Mouse (Mus musculus): ENCODE measurements around the gene Ntan1. TPM values are rescaled to one million over a fixed set of nuclear protein-coding genes. Genes with fewer than 3 reads are reported as not detected.
"Not testable (repeated sequence)": the region's sequence is repeated elsewhere in the genome, so short reads cannot be mapped to it uniquely, and the experiment has no call there.

Ntan1 gene
- total RNA-seq (2021), result 10 to 100 TPM; 54.7 to 61.5 TPM
- 37.4 and 38.2 TPM in 2 replicates for polyA plus RNA-seq (2012; rRNA removed)
- long read RNA-seq, transcript Ntan1-201 (10 exons, 1,175 nt), result major isoform, 17 of 47 reads
- long read RNA-seq, transcript Ntan1-205 (9 exons, 1,014 nt), result minor isoform, 16 of 47 reads
- long read RNA-seq, partial matches to known transcripts, result 4 of 47 reads
- long read RNA-seq, other reads (novel, unspliced or antisense), result 10 of 47 reads

- peak; percentile 99 for DNase-seq
Measured at GRCm38 (mm10) chr16:13818560-13819393, at the start of gene Ntan1. Gene Ntan1, plus strand, starts transcription at chr16:13818845.

- not testable (repeated sequence) for DNase-seq
Measured at GRCm38 (mm10) chr16:13771603-13772002, 47.0 kb upstream of the Ntan1 start.

- DNase-seq, result not testable (repeated sequence)
Measured at GRCm38 (mm10) chr16:13772051-13772450, 46.6 kb upstream of the Ntan1 start.

- DNase-seq, result peak; percentile 85
Measured at GRCm38 (mm10) chr16:13774011-13774410, 44.6 kb upstream of the Ntan1 start.

- not testable (repeated sequence) for DNase-seq
Measured at GRCm38 (mm10) chr16:13774651-13775050, 44.0 kb upstream of the Ntan1 start.

GRCm38 (mm10) chr16:13780353-13781036 lies 38.1 kb upstream of the Ntan1 start, which contains the start of gene Rrn3:
Gene Rrn3, plus strand, starts transcription at chr16:13780708.
- DNase-seq, result peak; percentile 95

GRCm38 (mm10) chr16:13781216-13781615 lies 37.4 kb upstream of the Ntan1 start:
- DNase-seq, result no peak

GRCm38 (mm10) chr16:13785932-13786331 lies 32.7 kb upstream of the Ntan1 start:
- DNase-seq, result no peak

- not testable (repeated sequence) for DNase-seq
Measured at GRCm38 (mm10) chr16:13793441-13793840, 25.2 kb upstream of the Ntan1 start.

GRCm38 (mm10) chr16:13796746-13797175 lies 21.9 kb upstream of the Ntan1 start:
- no peak for DNase-seq

- no peak for DNase-seq
Measured at GRCm38 (mm10) chr16:13801231-13801630, 17.4 kb upstream of the Ntan1 start.

- DNase-seq, result no peak
Measured at GRCm38 (mm10) chr16:13804666-13805065, 14.0 kb upstream of the Ntan1 start.

- no peak for DNase-seq
Measured at GRCm38 (mm10) chr16:13807616-13808015, 11.0 kb upstream of the Ntan1 start.

GRCm38 (mm10) chr16:13808410-13808809 lies 10.2 kb upstream of the Ntan1 start:
- no peak for DNase-seq

- DNase-seq, result no peak
Measured at GRCm38 (mm10) chr16:13812152-13812551, 6.5 kb upstream of the Ntan1 start.

- DNase-seq, result no peak
Measured at GRCm38 (mm10) chr16:13813200-13813599, 5.4 kb upstream of the Ntan1 start.

- DNase-seq, result no peak
Measured at GRCm38 (mm10) chr16:13819394-13819743, 724 bp downstream of the Ntan1 start.

GRCm38 (mm10) chr16:13819806-13820500 lies 1.3 kb downstream of the Ntan1 start:
- no peak for DNase-seq

- no peak for DNase-seq
Measured at GRCm38 (mm10) chr16:13820771-13821170, 2.1 kb downstream of the Ntan1 start.

GRCm38 (mm10) chr16:13825781-13826490 lies 7.3 kb downstream of the Ntan1 start:
- no peak for DNase-seq

- no peak for DNase-seq
Measured at GRCm38 (mm10) chr16:13826511-13826910, 7.9 kb downstream of the Ntan1 start.

Measured in adrenal gland, adult 2 months (tissue).